Mouse (Mus musculus): Measurements from ENCODE around the gene Bcl2l10.

Bcl2l10 gene

GRCm38 (mm10) chr9:75400639-75401038, 53.1 kb downstream of the Bcl2l10 start:
- no peak for DNase-seq (ENCODE audit: low spot score in 2 of 2)

Measured in left cerebral cortex, adult 9 months (tissue).